Mouse (Mus musculus) midbrain, embryonic 12.5 days (tissue): Measurements from ENCODE around the gene Zbtb5. TPM values are rescaled to one million over a fixed set of nuclear protein-coding genes. Genes with fewer than 3 reads are reported as not detected.
A peak's percentile ranks its signal among the peaks of the same experiment; 100 is the strongest.
"Not testable (repeated sequence)": the region's sequence is repeated elsewhere in the genome, so short reads cannot be mapped to it uniquely, and the experiment has no call there.

ENCODE experiments used
- ATAC-seq: fragments of 200-750 bp; cut with Nextera tagmentation; 2 replicates; pipeline ENCODE4 v1.8.0; 2017; ENCODE audit warnings: low read depth, moderate TSS enrichment, moderate library complexity; ENCODE audit not compliant: low FRiP score
- H3K27ac ChIP-seq: fragments of 300-500 bp; sonication (generic); replicated peaks from 2 replicates; pipeline ENCODE4 v1.5.1; 2016; ENCODE audit warnings: mild to moderate bottlenecking
- H3K27me3 ChIP-seq: fragments of 300-500 bp; sonication (generic); 2 replicates; pipeline ENCODE4 v1.6.1; 2016; ENCODE audit warnings: mild to moderate bottlenecking
- H3K36me3 ChIP-seq: fragments of 300-500 bp; sonication (generic); 2 replicates; pipeline ENCODE4 v1.6.1; 2016
- H3K4me1 ChIP-seq: fragments of 300-500 bp; sonication (generic); 2 replicates; pipeline ENCODE4 v1.6.1; 2016
- H3K4me2 ChIP-seq: fragments of 300-500 bp; sonication (generic); replicated peaks from 2 replicates; pipeline ENCODE4 v1.6.1; 2016; ENCODE audit warnings: mild to moderate bottlenecking, moderate library complexity
- H3K4me3 ChIP-seq: fragments of 300-500 bp; sonication (generic); 2 replicates; pipeline ENCODE4 v1.5.1; 2016; ENCODE audit warnings: mild to moderate bottlenecking
- H3K9ac ChIP-seq: fragments of 300-500 bp; sonication (generic); replicated peaks from 2 replicates; pipeline ENCODE4 v1.6.1; 2016; ENCODE audit warnings: mild to moderate bottlenecking, moderate library complexity
- H3K9me3 ChIP-seq: fragments of 300-500 bp; sonication (generic); 2 replicates; pipeline ENCODE4 v1.6.1; 2016; ENCODE audit warnings: mild to moderate bottlenecking
- WGBS: fragments of 180-500 bp; shearing (Covaris S2); methylation state at CpG from one replicate; pipeline ENCODE4 v1.1.7; 2016; 5-methylcytosine and 5-hydroxymethylcytosine counted together
- polyA plus RNA-seq: library from polyadenylated mRNA; unstranded; fragments of >200 nt; fragmentation: Nextera tagmentation; extraction: Ambion mirVana; gene quantifications from 2 replicates; pipeline ENCODE4 v1.2.1, GENCODE M21; 2016

The Zbtb5 gene
- polyA plus RNA-seq, 1 experiment from 2014 or later: 49.7 TPM

DNA sequence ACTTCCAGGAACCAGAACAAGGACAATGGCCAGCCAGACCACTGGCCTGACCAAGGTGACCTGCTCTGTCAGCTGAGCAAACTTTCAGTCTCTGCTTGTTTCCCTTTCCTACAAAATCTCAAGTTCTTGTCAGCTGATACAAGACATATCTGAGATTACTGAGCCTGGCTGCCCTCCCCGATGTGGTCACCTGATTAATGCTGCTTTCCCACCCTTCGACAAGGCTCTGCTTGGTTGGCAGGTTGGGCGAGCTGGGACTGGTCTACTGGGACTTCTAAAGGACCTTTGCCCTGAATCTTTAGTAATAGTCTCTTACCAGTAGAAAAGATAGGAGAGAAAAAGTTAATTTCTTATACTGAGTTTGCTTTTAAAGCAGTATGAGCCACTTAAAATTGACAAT is 6.8 kb downstream of the Zbtb5 start:
- Histone ChIP-seq H3K4me3 (no peak overlapping the region), H3K4me1 (peaks cover 10% of the 10 kb centered on the region), H3K4me2 (no peak overlapping the region), H3K9me3 (no peaks in the 10 kb centered on the region), H3K27me3 (no peaks in the 10 kb centered on the region), H3K9ac (no peak overlapping the region), H3K36me3 (no peaks in the 10 kb centered on the region), H3K27ac (no peak overlapping the region)
- WGBS: 87% methylated on average over 3 of the region's 3 CpGs
- no peak for ATAC-seq

DNA sequence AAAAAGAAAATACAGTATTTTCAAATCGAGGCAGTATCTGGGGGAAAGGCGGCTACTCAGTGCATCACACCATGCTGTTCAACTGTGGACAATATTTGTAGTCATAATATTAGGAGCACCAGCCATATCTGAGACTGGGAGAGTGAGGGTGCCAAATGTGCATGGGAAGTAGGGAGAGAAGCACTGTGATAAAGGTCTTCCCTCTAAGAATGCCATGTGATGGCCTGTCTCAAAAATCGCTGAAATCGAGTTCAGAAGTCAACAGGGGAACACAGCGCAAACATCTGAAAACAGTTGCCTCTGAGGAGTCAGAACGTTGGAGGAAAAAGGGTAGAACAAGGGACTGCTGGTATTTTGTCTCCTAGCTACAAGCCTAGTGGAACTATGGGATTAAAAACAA is 12.2 kb downstream of the Zbtb5 start:
- H3K9ac ChIP-seq: no peak overlapping the region
- H3K9me3 ChIP-seq: no peaks in the 10 kb centered on the region
- ATAC-seq: no peak
- no peak overlapping the region for H3K4me2 ChIP-seq
- no peak overlapping the region for H3K4me3 ChIP-seq
- 89% methylated on average over 6 of the region's 6 CpGs for WGBS
- H3K27me3 ChIP-seq: no peaks in the 10 kb centered on the region
- 0 out of 2 replicates have a peak, but pooled peaks cover 6% of the 10 kb centered on the region for H3K4me1 ChIP-seq
- H3K27ac ChIP-seq: no peak overlapping the region
- peaks cover 1% of the 10 kb centered on the region; the same call in 1 of the 2 replicates for H3K36me3 ChIP-seq

DNA sequence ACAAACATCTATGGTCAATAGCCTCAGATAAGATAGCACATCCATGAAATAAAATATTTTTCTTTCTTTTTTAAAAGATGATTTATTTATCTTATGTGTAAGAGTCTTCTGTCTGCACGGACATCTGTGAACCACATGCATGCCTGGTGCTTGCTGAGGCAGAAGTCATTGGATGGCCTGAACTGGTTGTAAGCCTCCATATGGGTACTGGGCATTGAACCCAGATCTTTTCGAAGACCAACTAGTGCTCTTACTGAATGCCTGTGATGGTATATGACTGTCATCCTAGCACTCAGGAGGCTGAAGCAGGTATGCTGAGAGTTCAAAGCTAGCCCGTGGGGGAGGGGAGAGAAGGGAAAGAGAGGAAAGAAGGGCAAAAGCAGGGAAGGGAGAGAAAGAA is 14.1 kb downstream of the Zbtb5 start:
- H3K9ac ChIP-seq: no peak overlapping the region

DNA sequence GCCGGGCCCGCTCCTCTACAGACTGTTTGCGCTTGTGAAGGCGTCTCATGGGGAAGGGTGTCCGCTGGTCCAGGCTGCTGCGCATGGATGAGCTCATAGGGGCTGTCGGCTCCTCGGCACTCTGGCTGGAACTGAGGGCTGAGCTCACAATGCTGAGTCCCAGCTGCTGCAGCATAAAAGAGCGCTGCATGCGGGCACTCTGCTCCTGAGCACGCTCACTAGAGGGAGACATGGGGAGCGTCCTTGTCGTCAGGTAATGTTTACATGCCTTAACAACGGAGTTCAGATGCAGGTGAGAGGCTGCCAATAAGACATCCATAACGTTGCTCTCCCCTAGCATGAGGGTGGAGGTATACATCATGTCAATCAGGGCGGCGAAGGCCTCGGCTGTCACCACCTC is 17.4 kb downstream of the Zbtb5 start:
- H3K4me3 ChIP-seq: no peak overlapping the region
- H3K4me2 ChIP-seq: no peak overlapping the region
- 0 out of 2 replicates have a peak, but pooled peaks cover 9% of the 10 kb centered on the region for H3K4me1 ChIP-seq
- H3K9ac ChIP-seq: no peak overlapping the region
- no peaks in the 10 kb centered on the region for H3K27me3 ChIP-seq
- ATAC-seq: no peak
- peaks cover 40% of the 10 kb centered on the region for H3K36me3 ChIP-seq
- 85% methylated on average over 18 of the region's 18 CpGs for WGBS
- no peak overlapping the region for H3K27ac ChIP-seq
- no peaks in the 10 kb centered on the region for H3K9me3 ChIP-seq

More for the DNA sequence above, 14.1 kb downstream of the Zbtb5 start:
- Histone ChIP-seq H3K27me3 (no peaks in the 10 kb centered on the region), H3K9me3 (no peaks in the 10 kb centered on the region), H3K4me2 (no peak overlapping the region), H3K4me1 (0 out of 2 replicates have a peak, but pooled peaks cover 9% of the 10 kb centered on the region), H3K36me3 (peaks cover 17% of the 10 kb centered on the region), H3K4me3 (no peak overlapping the region), H3K27ac (no peak overlapping the region)
- 81% methylated on average over 3 of the region's 3 CpGs for WGBS
- ATAC-seq: no peak

DNA sequence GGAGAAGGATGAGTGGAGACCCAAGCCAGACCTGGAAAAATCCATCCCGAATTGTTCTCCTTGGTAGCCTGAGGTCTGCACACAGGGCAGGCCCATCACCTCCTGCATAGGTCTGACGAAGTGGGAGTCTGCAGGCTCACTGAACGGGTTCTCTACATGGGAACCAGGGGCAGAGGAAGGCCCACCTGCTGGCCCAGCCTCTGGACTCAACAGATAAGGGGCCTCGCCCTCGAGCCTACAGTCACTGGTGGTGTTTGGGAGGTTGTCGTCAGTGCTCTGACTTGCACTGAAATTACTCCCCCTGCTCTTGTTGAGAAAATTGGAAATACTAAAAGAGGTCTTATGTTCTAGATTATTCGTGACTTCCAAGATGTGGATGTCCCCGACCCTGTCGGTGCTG is 18.4 kb downstream of the Zbtb5 start:
- peaks cover 49% of the 10 kb centered on the region for H3K36me3 ChIP-seq
- no peak overlapping the region for H3K4me2 ChIP-seq
- H3K4me3 ChIP-seq: no peak overlapping the region
- WGBS: 93% methylated on average over 9 of the region's 9 CpGs
- ATAC-seq: no peak
- no peak overlapping the region for H3K27ac ChIP-seq
- no peak overlapping the region for H3K9ac ChIP-seq
- H3K4me1 ChIP-seq: 0 out of 2 replicates have a peak, but pooled peaks cover 9% of the 10 kb centered on the region
- no peaks in the 10 kb centered on the region for H3K27me3 ChIP-seq
- H3K9me3 ChIP-seq: no peaks in the 10 kb centered on the region

DNA sequence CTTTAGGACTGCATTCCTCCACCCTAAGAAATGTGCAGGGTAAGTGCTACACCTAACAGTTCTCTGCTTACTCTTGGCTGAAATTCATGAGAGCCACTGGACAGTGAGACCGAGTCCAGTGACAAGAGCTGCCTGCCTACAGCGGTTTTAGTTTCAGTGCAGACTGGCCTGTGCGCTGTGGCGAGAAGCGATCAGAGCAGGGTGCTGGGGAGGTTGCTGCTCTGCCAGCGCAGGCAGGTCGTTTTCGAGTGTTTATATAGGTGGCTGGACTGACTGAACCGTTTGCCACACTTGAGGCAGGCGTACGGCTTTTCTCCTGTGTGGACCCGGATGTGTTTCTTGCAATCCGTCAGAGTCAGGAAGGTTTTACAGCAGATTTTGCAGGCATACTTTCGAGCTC is 19.0 kb downstream of the Zbtb5 start:
- H3K36me3 ChIP-seq: peaks cover 55% of the 10 kb centered on the region
- not testable (repeated sequence) for H3K4me1 ChIP-seq, H3K9ac ChIP-seq, ATAC-seq, H3K27ac ChIP-seq, H3K4me3 ChIP-seq, H3K9me3 ChIP-seq, H3K4me2 ChIP-seq, H3K27me3 ChIP-seq
- 89% methylated on average over 14 of the region's 14 CpGs for WGBS

DNA sequence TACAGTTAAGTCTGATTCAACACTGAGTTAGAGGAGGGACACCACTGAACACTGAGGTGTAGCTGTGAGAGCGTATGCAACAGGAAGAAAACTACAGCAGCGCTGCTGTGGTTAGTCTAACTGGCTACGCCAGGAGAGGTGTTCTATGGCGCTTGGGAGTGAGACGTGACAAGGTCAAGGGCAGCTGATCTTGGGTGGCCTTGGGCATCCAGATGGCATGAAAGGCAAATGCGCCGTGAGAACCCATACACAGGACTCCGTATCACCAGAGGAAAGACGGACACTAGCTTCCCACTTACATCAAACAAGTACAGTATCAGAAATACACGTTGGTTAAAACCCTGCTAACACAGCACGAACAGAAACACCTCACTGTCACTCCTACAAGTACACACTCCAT is 19.9 kb downstream of the Zbtb5 start:
- not testable (repeated sequence) for H3K4me3 ChIP-seq, ATAC-seq, H3K27me3 ChIP-seq, H3K4me2 ChIP-seq, H3K9ac ChIP-seq, H3K27ac ChIP-seq, H3K4me1 ChIP-seq, H3K9me3 ChIP-seq
- WGBS: 94% methylated on average over 11 of the region's 11 CpGs
- H3K36me3 ChIP-seq: peaks cover 60% of the 10 kb centered on the region

DNA sequence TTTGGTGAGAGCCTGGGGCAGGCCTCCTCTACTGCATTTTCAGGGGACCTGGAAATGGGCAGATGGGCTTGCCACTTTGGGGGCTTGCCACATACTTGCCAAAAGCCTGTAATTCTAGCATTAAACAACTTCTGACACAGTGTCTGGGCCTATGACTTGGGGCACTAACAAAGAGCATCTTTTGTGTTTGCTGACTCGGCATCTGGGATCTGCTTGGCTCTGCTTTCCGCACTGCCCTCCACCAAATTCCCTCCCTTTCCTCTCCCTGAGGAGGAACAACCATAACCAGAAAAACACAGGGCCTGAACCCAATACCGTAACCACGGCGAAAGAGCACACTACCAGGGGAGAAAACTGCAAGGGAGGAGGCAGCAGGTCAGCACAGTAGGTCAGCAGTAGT is 21.7 kb downstream of the Zbtb5 start:
- peaks cover 61% of the 10 kb centered on the region for H3K36me3 ChIP-seq
- WGBS: 98% methylated on average over 5 of the region's 5 CpGs
- no peak overlapping the region for H3K4me2 ChIP-seq
- 0 out of 2 replicates have a peak, but pooled peaks cover 4% of the 10 kb centered on the region for H3K4me1 ChIP-seq
- no peak overlapping the region for H3K9ac ChIP-seq
- H3K27ac ChIP-seq: no peak overlapping the region
- H3K4me3 ChIP-seq: no peak overlapping the region
- ATAC-seq: no peak
- no peaks in the 10 kb centered on the region for H3K9me3 ChIP-seq
- H3K27me3 ChIP-seq: no peaks in the 10 kb centered on the region

DNA sequence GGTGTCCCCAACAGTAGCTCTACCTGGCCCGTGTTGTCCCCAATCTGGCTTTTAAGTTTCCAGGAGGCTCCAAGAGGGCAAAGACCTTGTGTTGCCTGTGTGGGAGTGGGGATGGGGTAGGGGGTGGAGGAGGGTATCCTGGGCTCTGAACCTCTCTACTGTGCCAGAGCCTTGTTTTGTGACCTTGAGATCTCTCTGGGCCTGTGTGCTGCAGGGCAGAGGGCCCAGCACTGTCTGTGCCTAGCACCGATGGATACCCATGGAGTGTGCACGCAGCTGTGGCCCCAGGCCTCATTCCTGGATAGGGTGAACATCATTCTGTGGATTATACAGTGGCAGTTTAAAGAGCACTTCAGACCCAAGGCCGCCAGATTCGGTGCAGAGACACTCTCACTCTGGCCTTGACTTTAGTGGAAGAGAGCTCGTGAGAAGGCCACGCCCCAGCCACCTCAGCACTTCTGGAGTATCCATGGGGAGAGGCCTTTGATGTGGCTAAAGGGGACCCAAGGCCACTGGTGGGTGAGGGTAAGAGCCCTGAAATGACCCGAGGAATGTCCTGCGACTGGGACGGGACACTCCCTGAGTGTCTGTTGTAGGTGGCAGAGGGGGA is 29.0 kb downstream of the Zbtb5 start:
- Histone ChIP-seq H3K9me3 (no peaks in the 10 kb centered on the region), H3K4me3 (no peak overlapping the region), H3K9ac (no peak overlapping the region), H3K4me2 (no peak overlapping the region), H3K27ac (no peak overlapping the region), H3K4me1 (peaks cover 11% of the 10 kb centered on the region), H3K27me3 (no peaks in the 10 kb centered on the region), H3K36me3 (peaks cover 6% of the 10 kb centered on the region)
- 88% methylated on average over 10 of the region's 10 CpGs for WGBS
- ATAC-seq: no peak

DNA sequence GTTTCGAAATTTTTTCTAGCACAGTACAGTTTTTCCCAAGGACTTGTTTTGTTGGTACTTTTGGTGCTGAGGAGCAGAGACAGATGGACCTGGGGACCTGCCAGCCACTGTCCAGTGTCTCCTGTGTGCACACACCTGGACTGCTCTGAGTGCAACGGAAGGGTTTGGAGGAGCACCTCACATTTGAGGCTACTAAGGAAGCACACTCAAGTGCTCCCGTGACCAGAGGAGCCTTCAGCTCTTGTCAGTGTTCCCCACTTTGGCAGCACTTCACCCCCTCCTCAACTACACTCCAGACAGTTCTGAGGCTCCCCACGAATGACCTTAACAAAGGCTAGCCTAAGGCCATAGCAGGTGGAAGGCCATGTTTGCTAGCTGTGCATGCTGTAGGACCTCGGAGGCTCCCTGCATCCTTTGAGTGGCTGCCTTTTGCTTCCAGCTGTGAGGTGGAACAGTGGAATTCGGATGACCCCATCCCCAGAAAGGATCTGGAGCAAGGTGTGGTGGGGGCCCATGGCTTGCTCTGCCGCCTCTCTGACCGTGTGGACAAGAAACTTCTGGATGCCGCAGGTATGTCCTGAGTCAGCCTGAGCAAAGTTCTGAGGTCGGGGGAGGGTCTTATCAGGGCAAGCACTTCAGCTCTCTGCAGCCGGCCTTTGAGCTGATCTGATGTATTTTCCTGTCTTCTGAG is 29.6 kb downstream of the Zbtb5 start:
- Histone ChIP-seq H3K27me3 (no peaks in the 10 kb centered on the region), H3K36me3 (peaks cover 2% of the 10 kb centered on the region; the same call in 1 of the 2 replicates), H3K27ac (no peak overlapping the region), H3K4me3 (no peak overlapping the region), H3K9me3 (no peaks in the 10 kb centered on the region), H3K4me2 (no peak overlapping the region), H3K4me1 (peaks cover 11% of the 10 kb centered on the region), H3K9ac (no peak overlapping the region)
- WGBS: 73% methylated on average over 11 of the region's 11 CpGs
- no peak for ATAC-seq

DNA sequence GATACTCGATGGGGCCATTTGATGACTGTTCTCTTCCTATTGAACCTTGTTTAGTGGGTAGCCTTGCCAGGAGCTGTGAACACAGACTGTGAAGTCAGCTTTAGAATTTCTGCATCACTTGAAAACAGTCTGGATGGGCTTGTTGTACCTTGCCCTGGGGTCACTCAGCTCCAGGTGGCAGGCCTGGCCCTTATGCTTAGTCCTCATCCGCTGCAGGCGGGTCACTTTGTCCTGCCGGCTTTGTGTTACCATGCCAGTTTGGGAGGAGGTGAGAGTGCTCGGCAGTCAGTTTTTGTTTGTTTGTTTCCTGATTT is 30.3 kb downstream of the Zbtb5 start:
- Histone ChIP-seq H3K4me2 (peak overlapping the region; percentile 69), H3K9me3 (no peaks in the 10 kb centered on the region), H3K27ac (no peak overlapping the region), H3K4me3 (peak overlapping the region; percentile 55), H3K27me3 (no peaks in the 10 kb centered on the region), H3K36me3 (no peaks in the 10 kb centered on the region), H3K4me1 (peaks cover 11% of the 10 kb centered on the region), H3K9ac (peak overlapping the region; percentile 59; the same call in 1 of the 2 replicates)
- WGBS: 19% methylated on average over 5 of the region's 5 CpGs
- no peak for ATAC-seq

DNA sequence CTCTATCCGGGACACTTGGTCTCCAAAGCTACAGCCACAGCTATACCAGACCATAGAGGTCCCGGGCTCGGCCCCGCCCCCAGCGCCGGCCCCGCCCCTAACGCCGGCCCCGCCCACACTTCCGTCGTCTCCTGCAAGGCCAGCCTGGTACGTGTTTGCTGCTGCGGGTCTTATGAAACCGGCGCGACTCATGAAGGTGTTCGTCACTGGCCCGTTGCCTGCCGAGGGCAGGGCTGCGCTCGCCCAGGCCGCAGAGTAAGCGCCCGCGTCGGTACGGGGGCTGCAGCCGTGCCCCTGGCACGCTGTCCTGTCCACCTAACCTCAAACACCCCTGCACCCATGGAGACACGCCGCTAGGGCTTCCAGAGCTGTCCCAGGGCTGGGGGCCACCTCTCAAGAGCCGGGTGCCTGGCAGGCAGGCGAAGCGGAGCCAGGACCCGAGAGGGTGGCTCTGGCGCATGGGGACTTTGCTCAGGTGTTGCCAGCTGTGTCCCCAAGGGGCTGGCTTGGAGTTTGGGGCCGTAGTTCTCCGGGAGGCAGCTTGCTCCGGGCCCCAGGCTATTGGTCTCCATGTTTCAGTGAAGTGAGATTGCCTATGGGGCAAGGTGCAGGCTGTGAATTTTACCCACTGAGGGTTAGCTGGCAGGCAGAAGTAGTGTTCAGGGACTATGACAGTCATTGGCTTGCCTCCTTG is 30.8 kb downstream of the Zbtb5 start, which contains the start of gene Grhpr:
Gene Grhpr (plus strand): TSS at position 116 of the 694 bp plus-strand sequence.
- Histone ChIP-seq H3K36me3 (no peaks in the 10 kb centered on the region), H3K4me2 (peak within 1 kb of the TSS; percentile 69), H3K9ac (peak within 1 kb of the TSS; percentile 59), H3K9me3 (no peaks in the 10 kb centered on the region), H3K4me3 (peak within 1 kb of the TSS; percentile 55), H3K27me3 (no peaks in the 10 kb centered on the region), H3K4me1 (peaks cover 11% of the 10 kb centered on the region), H3K27ac (no peak within 1 kb of the TSS)
- ATAC-seq: peak; percentile 87
- under 1% methylated on average over 40 of the region's 40 CpGs for WGBS
